Mouse (Mus musculus) bone marrow macrophage, adult 2 months (primary cell): ENCODE results near the gene Lhpp.

Source experiments
- CTCF ChIP-seq: IDR thresholded peaks from 2 replicates; pipeline ENCODE4 v1.5.1; 2012; ENCODE audit warnings: low read depth, mild to moderate bottlenecking, low read length, moderate library complexity
- POLR2A ChIP-seq: IDR thresholded peaks from 2 replicates; pipeline ENCODE4 v1.6.1; 2012; ENCODE audit warnings: mild to moderate bottlenecking, low read depth, low read length, borderline replicate concordance

GRCm38 (mm10) chr7:132572738-132573137 is 37.7 kb upstream of the Lhpp start:
- TF ChIP-seq POLR2A (no peak), CTCF (no peak)
